Mouse (Mus musculus): Measurements from ENCODE around the gene Nup43.

Gene Nup43

GRCm38 (mm10) chr10:7681343-7682025 lies 14.2 kb downstream of the Nup43 start:
- in situ Hi-C loops (cut with MboI; ENCODE audit: low sequenced_read_pairs), result no loop called here

- in situ Hi-C loops (cut with MboI; ENCODE audit: low sequenced_read_pairs), result no loop called here
Observed at GRCm38 (mm10) chr10:7682249-7682648, 14.9 kb downstream of the Nup43 start.

GRCm38 (mm10) chr10:7686902-7687301 lies 19.6 kb downstream of the Nup43 start:
- in situ Hi-C loops (cut with MboI; ENCODE audit: low sequenced_read_pairs), result no loop called here

- in situ Hi-C loops (cut with MboI; ENCODE audit: low sequenced_read_pairs), result no loop called here
Observed at GRCm38 (mm10) chr10:7695286-7695685, 28.0 kb downstream of the Nup43 start.

GRCm38 (mm10) chr10:7700120-7700519 lies 32.8 kb downstream of the Nup43 start:
- in situ Hi-C loops (cut with MboI; ENCODE audit: low sequenced_read_pairs), result no loop called here

GRCm38 (mm10) chr10:7702586-7702985 lies 35.3 kb downstream of the Nup43 start:
- in situ Hi-C loops (cut with MboI; ENCODE audit: low sequenced_read_pairs), result no loop called here

GRCm38 (mm10) chr10:7710121-7710520 lies 42.8 kb downstream of the Nup43 start:
- in situ Hi-C loops (cut with MboI; ENCODE audit: low sequenced_read_pairs), result no loop called here

- in situ Hi-C loops (cut with MboI; ENCODE audit: low sequenced_read_pairs), result no loop called here
Observed at GRCm38 (mm10) chr10:7712506-7712905, 45.2 kb downstream of the Nup43 start.

GRCm38 (mm10) chr10:7715056-7715455 lies 47.8 kb downstream of the Nup43 start:
- in situ Hi-C loops (cut with MboI; ENCODE audit: low sequenced_read_pairs), result no loop called here

GRCm38 (mm10) chr10:7725751-7726500 lies 58.6 kb downstream of the Nup43 start, which contains the start of gene Katna1:
Gene Katna1, plus strand, starts transcription at chr10:7726000.
- in situ Hi-C loops (cut with MboI; ENCODE audit: low sequenced_read_pairs), result no loop called here

GRCm38 (mm10) chr10:7726501-7726812 lies 59.2 kb downstream of the Nup43 start:
- in situ Hi-C loops (cut with MboI; ENCODE audit: low sequenced_read_pairs), result no loop called here

- in situ Hi-C loops (cut with MboI; ENCODE audit: low sequenced_read_pairs), result no loop called here
Observed at GRCm38 (mm10) chr10:7727011-7727410, 59.7 kb downstream of the Nup43 start.

Measured in CH12F3 (cell line).